Mouse (Mus musculus): Measurements from ENCODE around the gene Itih5. TPM values are rescaled to one million over a fixed set of nuclear protein-coding genes. Genes with fewer than 3 reads are reported as not detected.

Gene Itih5
- total and polyA plus RNA-seq, 3 experiments: not detected

DNA sequence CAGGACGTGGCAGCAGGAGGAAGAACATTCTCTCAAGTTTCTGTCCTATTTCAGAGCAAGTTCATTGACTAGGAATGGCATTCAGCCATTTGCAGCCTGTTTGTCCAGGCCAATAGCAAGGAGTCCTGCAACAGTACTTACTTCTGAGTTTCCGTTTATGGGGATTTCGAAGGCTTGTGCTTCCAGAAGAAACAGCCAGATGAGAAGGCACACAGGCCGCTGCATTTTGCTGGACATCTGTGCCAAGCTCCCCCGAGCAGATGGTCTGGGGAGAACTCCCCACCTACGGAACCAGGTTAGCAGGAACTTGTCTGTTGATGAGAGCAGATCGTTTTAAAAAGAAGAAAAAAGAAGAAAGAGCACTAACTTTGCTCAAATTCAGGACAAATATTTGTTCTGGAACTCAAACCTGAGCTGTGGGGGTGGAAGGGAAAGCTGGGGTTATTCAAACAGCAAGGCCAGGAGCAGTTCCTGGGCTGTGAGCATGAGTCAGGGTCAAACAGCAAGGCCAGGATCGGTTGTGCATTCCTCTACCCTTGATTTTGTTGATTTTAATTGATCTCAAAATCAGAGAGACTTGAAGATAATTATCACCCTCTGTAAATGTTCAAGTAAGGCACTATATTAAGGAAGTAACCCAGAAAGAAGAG, 22.9 kb upstream of the Itih5 start:
- DNase-seq (ENCODE audit: low read depth, low spot score): no peak
- Histone ChIP-seq H3K9me3 (replicated peaks; ENCODE audit: insufficient read depth, low read length) (no peaks in the 10 kb centered on the region), H3K9ac (ENCODE audit: control insufficient read depth, low read depth, low read length, poor library complexity, severe bottlenecking) (no peak overlapping the region), H3K27ac (ENCODE audit: control insufficient read depth, low read depth, low read length) (no peak overlapping the region), H3K27me3 (ENCODE audit: control insufficient read depth in 1 of 2, insufficient read depth in 2 of 2, low read length in 2 of 2) (no peaks in the 10 kb centered on the region; a peak in 1 of 4 replicates), H3K4me1 (ENCODE audit: control insufficient read depth in 1 of 2, insufficient read depth in 2 of 2, low read length in 2 of 2) (no peaks in the 10 kb centered on the region), H3K79me2 (ENCODE audit: control insufficient read depth, insufficient read depth, low read length, poor library complexity) (no peaks in the 10 kb centered on the region), H3K36me3 (ENCODE audit: control insufficient read depth in 1 of 2, insufficient read depth in 2 of 2, low read length in 2 of 2) (no peaks in the 10 kb centered on the region), H3K4me3 (ENCODE audit: control insufficient read depth in 1 of 2, insufficient read depth in 1 of 2, low read depth in 2 of 2, low read length in 2 of 2) (no peak overlapping the region)
- TF ChIP-seq ZKSCAN1 (IDR thresholded peaks at IDR 0.05; ENCODE audit: low read depth, low read length): no peak
- TF ChIP-seq MAFK (IDR thresholded peaks at IDR 0.05; ENCODE audit: borderline replicate concordance, low read depth, low read length): no peak
- no peak for TF ChIP-seq POLR2A (IDR thresholded peaks at IDR 0.05; ENCODE audit: control insufficient read depth in 1 of 2, insufficient read depth in 1 of 2, low read depth in 1 of 2, low read length in 2 of 2, poor library complexity in 1 of 2)
- no peak for TF ChIP-seq JUND (IDR thresholded peaks at IDR 0.05; ENCODE audit: low read depth, low read length)
- no peak for TF ChIP-seq TBP (IDR thresholded peaks at IDR 0.05; ENCODE audit: low read depth, low read length)
- TF ChIP-seq RCOR1 (IDR thresholded peaks at IDR 0.05; ENCODE audit: low read depth, low read length): no peak
- no peak for TF ChIP-seq EP300 (IDR thresholded peaks at IDR 0.05; ENCODE audit: low read depth in 1 of 2, low read length in 2 of 2)
- no peak for TF ChIP-seq E2F4 (IDR thresholded peaks at IDR 0.05; ENCODE audit: borderline replicate concordance, low read depth, low read length)
- TF ChIP-seq RAD21 (IDR thresholded peaks at IDR 0.05; ENCODE audit: low read depth, low read length): no peak
- TF ChIP-seq SMC3 (IDR thresholded peaks at IDR 0.05; ENCODE audit: low read depth, low read length): no peak
- no peak for TF ChIP-seq MYC (IDR thresholded peaks at IDR 0.05; ENCODE audit: low read depth, low read length)
- TF ChIP-seq POLR2AphosphoS5 (IDR thresholded peaks at IDR 0.05; ENCODE audit: borderline replicate concordance, low read depth, low read length): no peak
- no peak for TF ChIP-seq MYB (IDR thresholded peaks at IDR 0.05; ENCODE audit: low read depth, low read length)
- no peak for TF ChIP-seq NRF1 (IDR thresholded peaks at IDR 0.05; ENCODE audit: insufficient read depth, low read depth, low read length, poor library complexity, severe bottlenecking)
- TF ChIP-seq NELFE (IDR thresholded peaks at IDR 0.05; ENCODE audit: low read depth, low read length): no peak
- no peak for TF ChIP-seq HCFC1 (IDR thresholded peaks at IDR 0.05; ENCODE audit: low read depth, low read length)
- TF ChIP-seq USF1 (IDR thresholded peaks at IDR 0.05; ENCODE audit: low read depth, low read length): no peak

DNA sequence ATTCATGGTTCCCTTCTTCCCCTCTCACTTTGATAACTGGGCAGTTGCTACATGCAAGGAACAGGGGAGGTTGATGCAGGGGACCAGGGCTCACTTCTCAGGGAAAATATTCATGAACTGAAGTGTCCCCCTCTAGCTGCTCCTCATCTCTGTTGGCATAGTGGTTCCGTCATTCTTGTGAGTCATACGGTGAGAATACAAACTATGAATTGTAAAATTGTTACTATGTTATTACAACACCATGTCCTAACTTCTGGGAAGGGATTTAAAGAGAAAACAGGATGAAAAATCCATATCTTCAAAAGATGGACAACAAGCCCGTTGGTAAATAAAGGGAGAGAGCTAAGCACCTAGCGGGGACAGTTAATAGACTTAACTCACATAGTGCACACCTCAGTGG, 22.1 kb upstream of the Itih5 start, which contains the start of gene Itih2:
Itih2 (minus strand) TSS at position 101 of the 400 bp plus-strand sequence.
- Histone ChIP-seq H3K9me3 (replicated peaks; ENCODE audit: insufficient read depth, low read length) (no peaks in the 10 kb centered on the region), H3K79me2 (ENCODE audit: control insufficient read depth, insufficient read depth, low read length, poor library complexity) (no peaks in the 10 kb centered on the region), H3K27me3 (ENCODE audit: control insufficient read depth in 1 of 2, insufficient read depth in 2 of 2, low read length in 2 of 2) (no peaks in the 10 kb centered on the region; a peak in 1 of 4 replicates), H3K9ac (ENCODE audit: control insufficient read depth, low read depth, low read length, poor library complexity, severe bottlenecking) (no peak within 1 kb of the TSS), H3K36me3 (ENCODE audit: control insufficient read depth in 1 of 2, insufficient read depth in 2 of 2, low read length in 2 of 2) (no peaks in the 10 kb centered on the region), H3K27ac (ENCODE audit: control insufficient read depth, low read depth, low read length) (no peak within 1 kb of the TSS), H3K4me3 (ENCODE audit: control insufficient read depth in 1 of 2, insufficient read depth in 1 of 2, low read depth in 2 of 2, low read length in 2 of 2) (no peak within 1 kb of the TSS), H3K4me1 (ENCODE audit: control insufficient read depth in 1 of 2, insufficient read depth in 2 of 2, low read length in 2 of 2) (no peaks in the 10 kb centered on the region)
- TF ChIP-seq MXI1 (IDR thresholded peaks at IDR 0.05; ENCODE audit: low read depth, low read length): no peak
- TF ChIP-seq RAD21 (IDR thresholded peaks at IDR 0.05; ENCODE audit: low read depth, low read length): no peak
- no peak for TF ChIP-seq RCOR1 (IDR thresholded peaks at IDR 0.05; ENCODE audit: low read depth, low read length)
- no peak for TF ChIP-seq POLR2AphosphoS2 (IDR thresholded peaks at IDR 0.05; ENCODE audit: low read length)
- no peak for TF ChIP-seq ELF1 (IDR thresholded peaks at IDR 0.05; ENCODE audit: low read depth, low read length)
- TF ChIP-seq BHLHE40 (IDR thresholded peaks at IDR 0.05; ENCODE audit: borderline replicate concordance, low read depth, low read length): no peak
- no peak for DNase-seq (ENCODE audit: low read depth, low spot score)
